Mouse (Mus musculus): ENCODE results near the gene Repin1.

Repin1 gene

DNA sequence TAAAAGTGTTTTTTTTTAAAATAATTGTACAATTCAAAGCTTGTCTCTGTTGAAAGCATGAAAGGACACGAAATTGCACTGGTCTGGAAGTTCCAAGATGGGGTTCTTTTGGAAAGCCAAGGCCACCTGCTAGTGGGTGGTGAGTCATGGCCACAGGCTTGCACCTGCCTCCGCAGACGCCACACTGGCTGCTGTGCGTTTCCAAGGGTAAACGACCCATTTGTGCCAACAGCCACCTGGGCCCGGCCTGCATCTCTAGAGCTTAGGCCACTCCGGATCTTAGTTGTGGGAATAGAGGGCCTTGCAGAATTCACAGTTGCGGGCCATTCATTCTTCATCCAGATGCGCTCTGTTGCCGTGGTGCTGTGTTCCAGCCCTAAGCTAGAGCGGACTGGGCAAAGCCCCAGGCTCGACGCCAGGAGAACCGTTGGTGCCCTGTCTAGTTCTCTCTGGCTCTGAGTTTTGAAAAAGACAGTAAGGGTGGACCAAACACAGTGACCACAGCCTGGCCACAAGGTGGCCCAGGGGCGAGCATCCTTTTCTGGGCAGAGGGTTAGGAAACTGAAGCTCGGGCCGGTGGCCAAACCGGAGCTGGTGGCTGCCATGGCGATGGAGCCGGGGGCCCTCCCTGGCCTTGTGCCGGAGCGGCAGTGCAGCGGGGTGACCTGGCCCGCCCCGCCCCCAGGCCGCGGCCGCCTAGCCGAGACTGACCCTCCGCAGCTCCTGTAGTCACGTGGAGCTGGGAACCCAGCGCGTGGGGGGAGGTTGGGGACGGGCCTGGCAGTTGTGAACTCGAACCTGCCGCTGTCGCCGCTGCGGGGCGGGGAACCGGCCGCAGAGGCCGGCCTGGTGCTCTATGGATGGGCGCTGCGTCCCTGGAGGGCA lies at the start of gene Repin1, which contains the start of gene Gm44965:
Gene Repin1, plus strand, starts transcription at position 726 of the 885 bp plus-strand sequence.
Gene Gm44965, plus strand, starts transcription at position 784 of the 885 bp plus-strand sequence.
- peak; percentile 42 for DNase-seq (ENCODE audit: low read depth, low spot score)

DNA sequence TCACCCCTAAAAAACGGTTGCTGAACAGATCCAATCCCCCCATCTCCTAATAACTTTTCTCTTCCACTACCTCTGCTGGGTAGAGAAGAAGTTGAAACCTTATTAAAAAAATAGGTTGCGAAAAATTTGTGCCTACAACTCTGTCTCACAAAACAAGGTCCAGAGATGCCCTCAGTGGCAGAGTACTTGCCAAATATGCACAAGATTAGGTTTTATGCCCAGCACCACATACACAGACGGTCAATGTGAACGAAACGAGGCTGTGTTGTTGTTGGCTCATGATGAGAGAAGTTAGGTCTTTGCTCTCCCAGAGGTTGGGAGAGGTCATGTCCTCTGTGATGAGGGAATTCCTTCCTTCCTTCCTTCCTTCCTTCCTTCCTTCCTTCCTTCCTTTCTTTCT lies 48.4 kb upstream of the Repin1 start:
- DNase-seq (ENCODE audit: low read depth, low spot score): no peak

DNA sequence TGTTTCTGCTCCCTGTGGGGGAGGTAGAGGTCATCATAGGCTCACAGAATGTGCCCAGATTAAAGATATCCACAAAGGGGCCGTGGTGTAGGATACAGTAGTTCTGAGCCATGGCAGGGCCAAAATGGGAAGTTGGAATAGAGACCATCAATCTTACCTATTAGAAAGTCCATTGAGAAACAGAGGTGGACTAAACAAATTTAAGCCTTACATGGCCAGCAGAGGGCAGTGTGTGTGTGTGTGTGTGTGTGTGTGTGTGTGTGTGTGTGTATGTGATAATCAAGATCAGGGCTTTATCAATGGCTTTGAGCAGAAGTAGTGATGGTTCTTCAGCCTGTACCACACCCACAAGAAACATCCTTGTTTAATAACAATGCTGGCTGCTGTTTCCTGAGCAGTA lies 47.4 kb upstream of the Repin1 start:
- no peak for DNase-seq (ENCODE audit: low read depth, low spot score)

DNA sequence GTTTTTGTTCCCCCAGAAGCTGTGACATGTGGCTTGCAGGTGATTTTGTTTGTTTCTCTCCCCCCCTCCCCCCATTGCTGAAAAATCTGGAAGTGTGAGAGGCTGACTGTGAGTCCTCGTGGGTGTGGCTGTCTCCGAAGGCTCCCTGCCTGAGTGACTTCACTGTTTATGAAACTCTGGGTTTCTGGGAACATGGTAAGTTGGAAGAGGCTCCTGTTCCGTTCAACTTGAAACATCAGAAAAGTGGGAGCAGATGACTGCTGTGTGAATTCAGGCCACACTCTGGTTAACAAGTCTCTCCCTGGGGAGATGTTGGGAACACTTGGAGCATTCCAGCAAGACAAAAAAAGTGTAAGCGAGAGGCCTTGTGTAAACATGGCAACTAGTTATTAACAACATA lies 46.8 kb upstream of the Repin1 start:
- DNase-seq (ENCODE audit: low read depth, low spot score): no peak

DNA sequence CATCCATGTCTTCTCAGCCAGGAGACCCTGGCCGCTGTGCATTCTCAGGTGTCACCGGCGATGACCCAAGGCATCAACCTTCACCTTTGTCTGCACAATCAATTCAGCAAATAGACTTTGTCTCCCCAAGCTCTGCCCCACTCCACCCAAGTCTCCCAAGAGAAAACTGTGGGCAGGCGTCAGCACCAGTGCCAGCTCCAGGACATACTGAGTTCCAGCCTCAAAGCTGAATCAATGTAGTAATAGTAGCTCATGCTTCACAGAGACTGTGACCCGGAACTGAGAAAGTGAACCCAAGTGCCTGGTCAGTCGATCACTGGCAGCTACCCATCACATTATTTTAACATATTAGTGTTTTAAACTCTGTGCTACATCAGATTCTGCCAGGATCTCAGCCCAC lies 45.4 kb upstream of the Repin1 start:
- no peak for DNase-seq (ENCODE audit: low read depth, low spot score)

DNA sequence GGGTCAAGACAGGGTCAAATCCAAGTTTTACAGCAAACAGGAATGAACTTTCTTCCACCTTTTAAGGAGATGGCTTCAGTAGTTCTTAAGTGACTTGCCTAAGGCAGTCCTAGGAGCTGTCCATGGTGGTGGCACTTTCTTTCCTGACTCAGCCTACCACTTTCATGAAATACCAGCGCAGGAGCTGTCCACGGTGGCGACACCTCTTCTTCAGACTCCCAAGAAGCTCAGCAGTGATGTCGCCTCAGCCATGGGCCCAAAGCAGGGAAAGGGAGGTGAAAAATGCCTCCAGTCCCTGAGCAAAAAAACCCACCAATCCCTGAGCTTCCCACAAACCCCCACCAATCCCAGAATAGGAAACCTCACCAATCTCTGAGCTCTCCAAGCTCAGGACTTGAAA lies 40.8 kb upstream of the Repin1 start:
- DNase-seq (ENCODE audit: low read depth, low spot score): peak; percentile 81

DNA sequence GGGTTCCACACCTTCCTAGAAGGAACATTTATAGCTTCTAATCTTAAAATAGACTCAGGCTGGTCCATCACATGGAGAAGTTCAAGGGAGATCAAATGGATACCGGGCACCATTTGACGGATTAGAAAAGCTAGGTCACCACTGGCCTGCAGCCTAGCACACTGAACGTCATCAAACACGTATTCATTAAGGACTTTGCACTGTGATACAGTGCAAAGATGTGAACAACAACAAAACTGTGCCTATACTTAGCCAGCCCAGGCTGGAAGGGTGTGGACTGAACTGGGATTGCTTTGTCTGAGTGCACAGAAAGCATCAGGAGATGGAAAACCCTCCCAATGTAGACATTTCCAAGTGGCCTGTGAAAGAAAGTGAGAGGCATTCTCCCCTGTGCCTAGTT lies 39.9 kb upstream of the Repin1 start:
- no peak for DNase-seq (ENCODE audit: low read depth, low spot score)

DNA sequence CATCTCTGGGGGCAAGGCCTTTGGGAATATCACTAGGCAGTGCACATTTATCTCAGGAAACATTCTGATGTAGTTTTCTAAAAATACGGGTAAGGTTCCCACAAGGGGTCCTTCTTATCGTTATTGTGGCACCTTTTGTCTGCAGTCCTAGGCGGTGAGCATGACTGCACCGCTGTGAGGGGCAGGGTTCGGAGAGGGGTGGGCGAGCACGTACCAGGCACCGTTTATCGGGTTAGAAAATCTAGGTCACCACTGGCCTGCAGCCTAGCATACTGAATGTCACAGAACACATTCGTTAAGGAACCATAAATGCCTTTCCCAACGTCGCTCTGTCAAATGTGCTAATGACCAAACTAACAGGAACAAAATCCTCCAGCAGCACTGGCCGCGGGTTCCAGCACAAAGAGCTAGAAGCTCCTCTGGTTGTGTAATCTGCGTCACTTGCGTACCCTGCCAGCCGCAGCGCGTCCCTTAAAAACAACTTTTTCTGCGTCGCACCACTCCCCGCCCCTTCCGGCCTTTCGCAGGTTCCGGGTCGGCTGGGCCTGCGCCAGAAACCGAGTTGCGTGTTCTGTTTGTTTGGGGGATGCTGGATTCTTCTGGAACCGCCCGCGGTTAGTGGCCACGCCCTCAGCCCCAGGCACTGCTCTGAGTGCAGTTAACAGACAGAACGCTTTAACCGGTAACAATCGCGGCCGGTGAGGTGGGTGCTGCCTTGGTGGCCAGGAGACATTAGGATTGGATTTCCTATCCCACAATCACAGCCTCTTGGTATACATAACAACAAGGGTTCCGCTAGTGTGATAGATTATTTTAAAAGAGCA lies 39.2 kb upstream of the Repin1 start, which contains the start of gene Lrrc61:
Gene Lrrc61, plus strand, starts transcription at position 517 of the 824 bp plus-strand sequence.
- DNase-seq (ENCODE audit: low read depth, low spot score): peak; percentile 80

DNA sequence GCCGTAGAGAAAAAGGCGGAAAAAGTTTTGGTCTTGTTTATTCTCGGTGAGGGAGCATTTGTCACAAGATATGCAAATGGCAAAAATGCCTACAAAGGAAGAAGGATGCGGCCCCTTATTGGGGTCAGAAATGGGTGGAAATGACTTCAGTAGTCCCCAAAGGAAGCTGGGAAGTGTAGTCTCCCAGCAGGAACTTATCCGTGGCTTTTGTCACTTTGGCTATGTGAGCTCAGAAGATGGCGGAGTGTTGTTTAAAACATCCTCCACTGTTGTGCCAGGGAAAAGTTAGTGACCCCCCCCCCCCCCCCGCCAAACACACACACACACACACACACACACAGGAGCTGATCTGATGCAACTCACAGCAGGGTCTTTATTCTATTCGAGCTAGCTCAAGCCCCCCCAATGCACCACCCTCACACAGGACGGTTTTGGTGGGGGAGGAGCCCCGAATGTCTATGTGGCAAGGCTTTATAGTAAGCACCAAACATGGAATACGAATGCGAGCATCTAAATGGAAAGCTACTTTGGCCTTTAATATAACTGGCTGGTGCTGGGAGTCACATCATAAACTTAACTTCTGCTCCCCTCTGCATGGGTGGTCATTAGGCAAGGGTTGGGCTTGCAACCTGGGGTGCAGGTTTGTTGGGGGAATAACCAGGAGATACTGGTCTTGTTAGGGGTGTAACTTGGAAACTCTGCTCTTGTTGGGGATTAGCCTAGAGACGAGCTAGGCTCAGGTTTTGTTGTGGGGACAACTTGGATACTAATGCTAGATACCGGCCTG lies 38.4 kb upstream of the Repin1 start:
- DNase-seq (ENCODE audit: low read depth, low spot score): no peak

DNA sequence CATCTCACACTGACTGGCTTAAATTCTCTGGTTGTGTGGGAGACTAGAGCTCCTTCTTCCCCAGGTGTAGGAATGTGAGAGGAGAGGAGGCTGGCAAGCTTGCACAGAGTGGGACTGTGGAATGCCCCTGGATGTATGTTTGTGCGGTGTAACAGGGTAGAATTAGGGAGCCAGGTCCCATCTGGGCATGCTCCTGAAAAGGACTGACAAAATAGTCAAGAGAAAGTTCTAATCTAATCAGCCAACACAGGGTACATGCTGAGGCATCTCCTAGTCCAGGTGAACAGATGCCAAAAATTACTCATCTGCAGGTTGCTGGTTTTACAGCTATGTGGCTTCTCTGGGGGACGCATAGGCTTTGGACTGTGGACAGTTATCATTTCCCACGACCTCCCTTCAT lies 37.7 kb upstream of the Repin1 start:
- no peak for DNase-seq (ENCODE audit: low read depth, low spot score)

DNA sequence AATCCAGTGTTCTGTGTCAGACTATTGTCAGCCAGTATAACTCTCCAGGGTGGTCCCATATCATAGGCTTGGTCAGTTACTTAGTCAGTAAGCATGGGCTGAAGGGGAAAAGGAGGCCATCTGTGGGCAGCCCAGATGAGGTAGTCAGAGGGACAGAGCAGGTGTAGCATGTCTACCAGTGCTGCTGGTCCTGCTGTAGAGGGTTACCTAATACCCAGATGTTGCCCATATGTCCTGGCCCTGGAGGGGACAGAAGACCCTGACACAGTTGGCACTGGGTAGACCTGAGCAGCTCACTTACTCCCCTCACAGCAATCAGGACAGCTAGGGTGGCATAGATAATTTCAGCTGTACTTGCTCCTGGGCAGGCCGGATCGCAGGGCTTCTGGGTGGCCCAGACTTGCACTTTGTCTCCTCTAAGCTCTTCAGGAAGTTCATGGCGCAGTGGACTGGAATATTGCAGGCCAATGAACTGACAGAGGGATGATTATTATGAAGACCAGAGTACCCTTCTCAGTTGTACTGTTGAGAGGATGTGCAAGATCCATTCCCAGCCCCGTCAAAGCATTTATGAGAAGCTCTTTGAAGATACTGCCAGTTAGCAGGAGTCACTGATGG lies 27.9 kb upstream of the Repin1 start:
- no peak for DNase-seq (ENCODE audit: low read depth, low spot score)

DNA sequence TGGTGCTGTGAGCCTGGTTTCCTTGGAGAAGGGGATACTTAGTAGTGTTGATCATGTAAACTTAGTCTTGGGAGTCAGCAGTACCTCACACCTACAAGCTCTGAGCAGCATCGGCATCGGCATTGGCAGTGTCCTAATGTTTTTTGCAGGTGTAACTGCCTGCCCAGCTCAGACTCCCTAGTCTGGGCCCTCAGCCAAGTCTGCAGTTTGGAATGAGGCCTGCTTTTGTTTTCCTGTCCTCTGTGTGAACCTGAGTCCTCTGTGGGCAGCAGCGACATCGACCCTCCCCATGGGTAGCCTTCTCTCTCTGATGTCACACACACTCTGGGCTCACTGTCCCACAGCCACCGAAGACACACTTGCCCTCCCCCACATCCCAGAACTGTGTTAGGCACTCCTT lies 27.4 kb upstream of the Repin1 start:
- no peak for DNase-seq (ENCODE audit: low read depth, low spot score)

DNA sequence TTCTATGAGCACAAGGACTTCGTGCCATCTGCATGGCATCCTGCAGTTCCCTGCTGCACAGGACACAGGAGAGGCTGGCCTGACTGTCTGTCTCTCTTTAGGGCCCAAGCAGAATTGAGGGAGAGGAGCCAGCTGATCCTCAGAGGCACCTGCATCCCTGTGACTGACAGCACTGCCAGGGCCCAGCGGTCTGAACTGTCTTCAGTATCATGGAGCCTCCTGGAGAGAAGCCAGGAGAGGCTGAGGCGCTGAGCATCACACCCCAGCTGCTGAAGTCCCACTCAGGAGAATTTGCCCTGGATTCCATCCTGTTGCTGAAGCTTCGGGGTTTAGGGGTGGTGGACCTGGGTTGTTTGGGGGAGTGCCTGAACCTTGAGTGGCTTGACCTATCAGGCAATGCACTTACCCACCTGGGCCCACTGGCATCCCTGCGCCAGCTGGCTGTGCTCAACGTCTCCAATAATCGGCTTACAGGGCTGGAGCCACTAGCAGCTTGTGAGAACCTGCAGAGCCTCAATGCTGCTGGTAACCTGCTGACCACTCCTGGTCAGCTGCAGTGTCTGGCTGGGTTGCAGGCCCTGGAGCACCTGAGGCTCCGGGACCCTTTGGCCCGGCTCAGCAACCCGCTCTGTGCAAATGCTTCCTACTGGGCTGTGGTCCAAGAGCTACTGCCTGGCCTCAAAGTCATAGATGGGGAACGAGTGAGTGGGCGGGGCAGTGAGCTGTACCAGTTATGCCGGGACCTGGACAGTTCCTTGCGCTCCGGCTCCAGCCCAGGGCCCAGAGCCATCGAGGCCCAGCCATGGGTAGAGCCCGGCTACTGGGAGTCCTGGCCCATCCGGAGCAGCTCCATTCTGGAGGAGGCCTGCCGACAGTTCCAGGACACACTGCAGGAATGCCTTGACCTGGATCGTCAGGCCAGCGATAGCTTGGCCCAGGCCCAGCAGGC lies 25.4 kb upstream of the Repin1 start:
- no peak for DNase-seq (ENCODE audit: low read depth, low spot score)

DNA sequence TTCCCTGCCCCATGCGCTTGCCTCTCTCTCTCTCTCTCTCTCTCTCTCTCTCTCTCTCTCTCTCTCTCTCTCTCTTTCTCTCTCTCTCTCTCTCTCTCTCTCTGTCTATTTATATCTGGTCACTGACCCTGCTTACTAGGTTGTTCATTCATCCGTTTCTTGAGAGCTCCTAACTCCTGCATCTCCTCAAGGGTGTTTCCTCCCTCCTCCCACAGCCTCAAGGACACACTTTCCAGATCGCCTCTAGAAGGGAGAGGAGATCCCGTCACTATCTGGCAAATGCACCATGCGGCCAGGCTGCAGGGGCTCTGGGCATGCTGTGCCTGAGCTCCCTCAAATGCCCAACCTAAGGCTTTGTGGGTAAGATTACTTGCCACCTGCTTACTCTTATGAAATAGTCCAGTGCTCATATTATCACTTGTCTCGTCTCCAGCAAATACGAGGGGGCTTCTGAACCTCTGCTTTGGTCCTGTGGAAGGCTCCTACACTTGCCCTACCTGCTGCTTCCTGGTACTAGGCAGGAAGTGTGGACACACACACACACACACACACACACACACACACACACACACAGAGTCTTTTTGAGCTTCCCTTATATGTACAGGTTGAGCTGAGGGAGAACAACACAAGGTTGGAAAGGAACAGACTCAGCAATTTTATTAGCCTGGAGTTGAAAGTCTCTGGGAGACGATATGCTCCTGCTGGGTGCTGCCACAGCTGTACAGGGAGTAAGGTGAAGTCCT lies 24.4 kb upstream of the Repin1 start:
- no peak for DNase-seq (ENCODE audit: low read depth, low spot score)

DNA sequence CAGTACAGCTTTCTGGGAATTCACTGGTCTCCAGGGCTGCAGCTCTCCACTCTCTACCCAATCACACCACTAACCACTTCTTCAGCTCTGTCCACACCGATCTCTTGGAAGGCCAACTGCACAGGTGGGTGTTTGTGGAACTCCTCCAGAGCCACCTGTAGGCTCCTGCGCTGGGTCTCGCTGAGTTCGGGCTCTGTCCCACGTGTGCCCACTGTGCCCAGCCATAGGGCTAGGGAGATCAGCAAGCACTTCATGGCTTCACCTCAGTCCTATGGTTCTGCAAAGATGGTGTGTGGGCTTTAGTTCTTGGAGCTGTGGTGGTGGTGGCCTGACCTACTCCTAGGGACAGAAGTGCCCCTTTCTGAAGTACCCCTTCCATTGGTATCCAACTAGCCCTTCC lies 21.7 kb upstream of the Repin1 start:
- no peak for DNase-seq (ENCODE audit: low read depth, low spot score)

DNA sequence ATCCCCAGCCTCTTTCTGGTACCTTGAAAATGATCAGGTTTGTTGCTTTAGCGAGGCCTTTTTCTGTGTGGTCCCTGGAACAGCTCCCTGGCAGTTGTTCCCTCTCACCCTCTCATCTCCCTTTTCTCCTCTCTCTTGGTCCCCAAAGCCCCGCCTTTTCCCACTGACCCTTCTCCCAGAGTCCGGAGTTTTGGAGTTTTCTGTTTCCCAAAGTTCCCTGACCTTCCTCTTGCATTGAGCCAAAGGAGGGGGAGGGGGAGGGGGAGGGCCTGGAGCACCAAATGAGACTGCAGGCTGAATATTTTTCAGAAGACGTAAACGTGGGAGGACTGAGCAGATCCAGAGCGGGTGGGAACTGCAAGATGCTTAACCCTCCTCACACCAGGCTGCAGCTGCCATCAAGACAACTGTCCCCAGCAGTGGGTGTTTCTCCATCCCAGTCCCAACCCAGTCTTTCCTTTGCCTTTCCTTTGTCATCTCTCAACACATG lies 21.1 kb upstream of the Repin1 start, which contains the start of gene Rarres2:
Gene Rarres2, minus strand, starts transcription at position 218 of the 490 bp plus-strand sequence.
- DNase-seq (ENCODE audit: low read depth, low spot score): no peak

DNA sequence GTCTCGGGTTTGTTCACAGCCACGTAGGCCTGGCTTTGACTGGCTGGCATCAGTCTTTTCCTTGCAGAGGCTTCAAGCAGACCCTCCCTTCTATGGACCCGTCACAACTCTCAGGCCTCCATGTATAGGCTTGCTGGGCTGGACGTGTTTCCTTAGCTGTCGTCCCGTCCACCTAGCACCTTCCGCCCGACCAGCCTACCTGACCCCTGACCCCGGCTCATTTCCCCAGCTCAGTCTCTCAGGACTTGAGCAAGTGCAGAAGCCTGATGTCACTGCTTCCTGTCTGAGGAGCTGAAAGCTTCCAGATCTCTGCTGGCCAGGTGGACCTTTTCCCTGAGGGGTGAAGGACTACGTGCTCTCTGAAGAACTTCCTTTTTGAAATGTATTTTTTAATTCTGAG lies 20.4 kb upstream of the Repin1 start:
- DNase-seq (ENCODE audit: low read depth, low spot score): no peak

DNA sequence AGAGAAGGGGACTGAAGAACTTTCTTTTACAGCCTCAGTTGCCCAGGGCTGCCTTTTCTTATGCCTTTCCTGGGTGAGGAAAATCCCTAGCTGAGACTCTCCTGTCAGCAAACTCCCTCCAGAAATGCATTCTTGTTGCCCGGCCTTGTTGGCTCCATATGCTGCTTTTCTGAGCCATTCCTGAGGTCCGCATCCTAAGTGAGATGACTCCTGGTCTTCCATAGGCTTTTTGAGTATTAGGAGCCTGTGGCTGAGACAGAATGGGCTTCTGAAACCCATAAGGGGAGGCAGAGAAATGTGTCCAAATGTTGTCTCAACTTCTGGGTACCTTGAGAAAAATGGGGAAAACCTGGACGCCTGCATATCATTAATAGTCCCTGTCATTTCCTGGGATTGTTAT lies 19.7 kb upstream of the Repin1 start:
- DNase-seq (ENCODE audit: low read depth, low spot score): no peak

DNA sequence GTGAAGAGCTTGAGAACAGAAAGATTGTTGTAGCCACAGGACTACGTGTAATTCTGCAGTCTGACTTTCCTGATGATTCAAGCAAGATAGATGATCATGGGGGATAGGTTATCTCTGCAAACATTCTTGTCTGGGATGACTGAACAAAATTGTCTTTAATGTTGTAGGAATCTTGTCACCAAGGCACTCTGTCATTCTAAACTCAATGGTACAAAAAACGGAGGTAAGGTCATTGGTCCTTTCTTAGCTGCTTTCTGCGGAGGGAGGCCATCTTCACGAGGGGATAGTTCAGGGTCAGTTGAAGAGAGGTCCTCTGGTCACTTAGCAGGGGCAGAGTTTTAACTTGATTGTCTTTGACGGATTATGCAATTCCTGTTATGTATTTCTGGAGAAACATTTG lies 14.9 kb upstream of the Repin1 start:
- no peak for DNase-seq (ENCODE audit: low read depth, low spot score)

Measured in WW6 (cell line).